Mouse (Mus musculus) heart, postnatal 36 days (tissue): ENCODE measurements around the gene Gm10024. TPM values are rescaled to one million over a fixed set of nuclear protein-coding genes. Genes with fewer than 3 reads are reported as not detected.
"Not testable (repeated sequence)": the region's sequence is repeated elsewhere in the genome, so short reads cannot be mapped to it uniquely, and the experiment has no call there.

Experiments used
- DNase-seq, 2 experiments: peaks; one replicate each; pipeline ENCODE4 v3.0.0; 2021 to 2022
- intact Hi-C: fragments of 180-260 bp; cut with DNase I; formaldehyde crosslinking; loops from one replicate; pipeline ENCODE4 v1.15.1; 2025
- total RNA-seq, 2 experiments: library from RNA; stranded (reverse); gene quantifications; 2 replicates each; pipeline ENCODE4 v1.2.3; 2021

Gene Gm10024
- total RNA-seq = not detected

DNA sequence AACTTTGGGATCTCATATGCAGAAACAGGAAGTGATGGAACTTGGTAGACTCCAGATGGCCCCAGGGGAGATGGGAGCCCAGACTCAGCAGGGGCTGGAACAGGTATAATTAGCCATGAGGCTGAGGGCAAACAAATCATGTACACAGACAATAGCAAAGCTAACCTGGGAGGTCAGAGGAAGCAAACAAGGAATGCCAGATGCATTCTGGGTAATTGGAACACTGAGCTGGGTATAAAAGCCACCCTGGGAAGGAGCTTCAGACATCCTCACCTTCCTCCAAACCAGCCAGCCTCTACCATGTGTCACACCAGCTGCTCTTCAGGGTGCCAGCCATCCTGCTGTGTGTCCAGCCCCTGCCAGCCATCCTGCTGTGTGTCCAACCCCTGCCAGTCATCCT is at the start of gene Gm10024:
Gm10024 (plus strand) TSS at position 301 of the 400 bp plus-strand sequence.
- intact Hi-C loops = loop anchor here (5.0 kb wide), 1 partner anchor 166 kb away; no protein-coding TSS in a partner anchor
- DNase-seq = not testable (repeated sequence)

DNA sequence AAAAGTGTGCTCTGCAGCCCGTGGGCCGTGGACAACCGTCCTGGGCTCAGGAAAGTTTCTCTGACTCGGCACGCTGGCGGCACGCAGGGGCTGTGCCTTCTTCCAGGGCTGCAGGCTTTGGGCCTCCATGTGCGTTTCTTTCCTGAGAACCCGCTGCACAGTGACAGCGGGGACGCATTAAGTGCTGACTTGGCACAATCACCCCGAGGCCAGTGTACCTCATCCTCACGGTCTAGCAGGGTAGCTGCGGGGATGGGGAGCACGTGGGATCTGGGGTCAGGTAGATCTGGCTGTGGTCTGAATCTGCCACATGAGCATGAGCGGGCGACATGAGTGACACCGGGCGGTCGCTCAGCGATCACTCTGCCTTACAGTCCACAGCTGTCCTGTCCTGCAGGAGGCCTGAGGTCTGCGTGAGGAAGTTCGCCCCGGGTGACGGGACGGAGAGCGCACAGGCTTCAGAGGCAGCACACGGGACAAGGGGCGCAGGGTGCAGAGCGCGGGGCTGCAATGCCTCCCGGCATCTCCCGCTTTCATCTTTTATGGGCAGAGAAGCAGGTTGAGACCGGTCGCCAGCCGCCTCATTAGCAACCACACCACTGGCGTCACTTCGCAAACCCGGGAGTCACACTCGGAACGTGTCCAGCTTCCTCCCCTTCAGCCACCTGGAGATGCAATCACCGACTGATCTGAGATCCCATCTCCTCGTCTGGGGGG is 47.1 kb upstream of the Gm10024 start:
- intact Hi-C loops = no loop called here
- DNase-seq = no peak

DNA sequence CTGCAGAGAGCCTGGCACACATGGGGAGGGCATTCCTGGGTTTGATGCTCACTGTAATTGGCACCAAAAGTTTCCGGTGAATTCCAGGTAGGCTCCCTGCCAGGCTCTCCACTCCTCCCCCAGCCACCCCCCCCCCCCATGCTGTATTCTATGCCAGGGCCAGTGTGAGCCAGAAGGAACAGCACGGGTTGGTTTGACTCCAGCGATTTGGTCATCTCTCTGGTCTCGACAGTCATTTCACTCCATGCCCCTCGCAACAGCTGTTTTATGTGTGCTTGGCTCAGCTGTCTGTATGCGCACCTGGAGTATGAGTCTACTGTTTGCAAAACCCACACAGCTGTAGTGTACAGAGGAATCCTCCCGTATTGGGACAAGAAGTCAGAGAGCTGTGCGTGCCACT is 44.9 kb upstream of the Gm10024 start:
- intact Hi-C loops = no loop called here
- DNase-seq = no peak

DNA sequence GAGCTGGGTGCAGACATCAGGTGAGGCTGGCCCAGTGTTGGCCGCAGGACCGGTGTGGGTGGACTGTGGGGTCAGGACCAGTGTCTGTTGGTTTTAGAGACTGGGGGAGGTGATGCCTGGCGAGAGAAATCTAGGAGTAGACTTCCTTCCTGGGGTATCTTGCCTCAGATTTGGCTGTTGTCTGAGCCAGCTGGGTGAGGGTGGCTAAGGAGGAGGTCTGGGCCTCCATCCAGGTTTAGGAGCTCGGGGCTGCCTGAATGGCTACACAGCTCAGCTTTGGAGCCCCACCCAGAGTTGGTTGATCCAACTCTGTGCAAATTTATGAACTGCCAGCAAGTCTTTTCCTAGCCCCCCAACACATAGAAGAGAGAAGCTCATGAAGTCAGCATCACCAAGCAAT is 43.9 kb upstream of the Gm10024 start:
- intact Hi-C loops = no loop called here
- no peak for DNase-seq

DNA sequence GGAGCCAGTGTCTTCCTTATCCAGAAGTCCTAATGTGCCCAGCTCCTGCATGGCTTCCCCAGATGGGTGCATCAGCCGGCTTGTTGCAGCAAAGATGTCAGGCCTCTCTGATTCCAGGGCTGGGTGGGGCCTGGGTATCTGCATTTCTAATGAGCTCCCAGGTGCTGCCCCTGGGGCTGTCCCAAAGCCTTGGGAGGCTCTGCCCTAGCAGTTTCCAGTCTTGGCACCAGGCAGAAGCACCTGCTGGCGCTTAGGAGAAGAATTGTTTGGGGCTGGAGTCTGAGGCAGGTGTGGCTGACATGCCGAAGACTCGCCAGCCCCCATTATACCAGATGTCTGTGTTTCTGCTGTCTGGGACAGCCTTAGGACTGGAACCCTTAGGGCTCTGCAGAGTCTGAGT is 40.5 kb upstream of the Gm10024 start:
- no peak for DNase-seq
- intact Hi-C loops = no loop called here

DNA sequence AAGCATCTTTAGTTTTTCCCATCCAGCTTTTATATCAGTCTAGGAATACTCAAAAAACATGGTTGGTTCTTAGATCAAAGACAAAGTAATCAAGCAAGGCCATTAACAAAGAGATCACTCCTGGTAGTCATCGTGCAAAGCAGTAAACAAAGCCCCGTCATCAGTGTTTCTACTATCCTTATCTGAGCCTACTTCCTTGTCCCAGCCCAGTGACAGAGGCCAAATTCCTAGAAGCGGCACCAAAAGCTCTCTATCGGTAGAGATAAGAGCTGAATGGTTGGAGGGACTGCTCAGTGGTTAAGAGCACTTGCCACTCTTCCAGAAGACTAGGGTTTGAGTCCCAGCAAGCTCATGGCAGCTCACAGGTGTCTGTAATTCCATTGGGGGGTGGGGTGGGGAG is 39.7 kb upstream of the Gm10024 start:
- no peak for DNase-seq

DNA sequence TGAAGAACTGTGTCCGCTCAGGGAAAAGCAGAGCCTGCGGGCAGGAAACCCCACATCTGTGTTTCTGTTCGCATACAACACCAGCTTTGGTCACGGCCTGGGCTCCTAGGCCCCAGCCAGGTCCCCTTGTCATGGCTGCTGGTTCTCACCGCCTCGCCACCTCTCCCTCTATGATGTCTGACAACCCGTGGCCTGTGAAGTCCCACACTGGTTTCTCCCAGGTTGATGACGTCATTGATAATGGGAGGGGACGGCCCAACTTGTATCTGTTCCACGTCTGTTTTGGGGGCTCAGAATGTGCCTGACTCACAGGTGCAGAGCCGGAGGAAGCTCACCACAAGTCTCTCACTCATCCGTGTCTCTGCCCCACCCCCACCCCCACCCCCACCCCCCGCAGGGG is 37.5 kb upstream of the Gm10024 start:
- no peak for DNase-seq
- intact Hi-C loops = no loop called here

More for the DNA sequence above, 39.7 kb upstream of the Gm10024 start:
- intact Hi-C loops = no loop called here

DNA sequence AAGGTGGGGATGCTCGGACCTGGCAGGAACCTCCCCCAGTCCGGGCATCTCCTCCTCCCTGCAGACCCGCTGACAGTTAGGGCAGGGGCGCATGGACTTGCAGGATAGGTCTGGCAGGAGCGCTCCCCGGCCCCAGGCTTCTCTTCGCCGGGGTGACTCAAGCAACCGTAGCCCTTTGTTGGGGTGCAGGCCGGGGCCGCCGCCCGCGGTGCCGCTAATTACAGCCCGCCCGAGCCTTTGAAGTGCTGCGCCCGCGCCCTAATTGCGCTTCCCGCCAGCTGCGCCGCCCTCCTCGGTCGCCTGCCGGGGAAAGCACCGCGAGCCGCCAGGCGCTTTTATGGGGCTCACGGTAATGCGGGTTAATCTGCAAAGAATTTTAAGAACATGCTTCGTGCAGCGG is 33.7 kb upstream of the Gm10024 start:
- intact Hi-C loops = no loop called here

DNA sequence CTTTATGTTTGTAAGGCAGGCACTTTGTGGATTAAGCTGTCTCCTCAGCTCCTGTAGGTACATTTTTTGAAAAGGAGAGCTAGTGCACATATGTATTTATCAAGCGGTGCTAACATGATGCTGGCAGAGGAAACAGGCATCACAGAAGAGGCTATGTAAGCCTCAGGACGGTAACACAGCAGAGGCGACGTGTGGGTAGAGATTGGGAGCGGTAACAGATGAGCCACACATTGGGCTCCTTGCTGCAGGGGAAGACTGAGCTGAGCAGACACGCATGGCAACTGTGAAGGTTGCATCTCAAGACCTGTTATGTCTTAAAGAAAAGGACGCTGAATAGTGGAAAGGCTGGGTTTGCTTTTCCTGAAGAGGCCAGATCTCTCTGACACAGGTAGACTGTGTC is 28.3 kb upstream of the Gm10024 start:
- no peak for DNase-seq
- intact Hi-C loops = no loop called here

More for the DNA sequence above, 33.7 kb upstream of the Gm10024 start:
- DNase-seq = no peak

DNA sequence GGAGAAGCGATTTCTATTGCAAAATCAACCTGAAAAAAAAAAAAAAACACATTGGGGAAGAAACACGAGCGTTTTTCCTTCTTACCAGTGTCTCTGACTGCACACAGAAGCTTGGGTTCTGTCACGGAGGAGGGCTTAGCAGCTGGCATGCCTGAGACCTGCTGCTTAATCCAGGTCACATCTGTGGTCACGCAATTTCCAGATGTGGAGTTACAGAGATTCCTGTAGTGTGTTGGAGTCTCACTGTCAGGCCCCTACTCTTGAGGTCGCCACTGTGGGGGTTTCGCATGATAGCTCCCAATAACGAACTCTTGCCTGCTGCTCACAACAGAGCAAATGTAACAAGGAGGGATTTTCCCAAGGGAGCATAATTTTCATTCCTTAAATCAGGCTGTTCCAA is 27.1 kb upstream of the Gm10024 start:
- DNase-seq = no peak
- intact Hi-C loops = no loop called here

DNA sequence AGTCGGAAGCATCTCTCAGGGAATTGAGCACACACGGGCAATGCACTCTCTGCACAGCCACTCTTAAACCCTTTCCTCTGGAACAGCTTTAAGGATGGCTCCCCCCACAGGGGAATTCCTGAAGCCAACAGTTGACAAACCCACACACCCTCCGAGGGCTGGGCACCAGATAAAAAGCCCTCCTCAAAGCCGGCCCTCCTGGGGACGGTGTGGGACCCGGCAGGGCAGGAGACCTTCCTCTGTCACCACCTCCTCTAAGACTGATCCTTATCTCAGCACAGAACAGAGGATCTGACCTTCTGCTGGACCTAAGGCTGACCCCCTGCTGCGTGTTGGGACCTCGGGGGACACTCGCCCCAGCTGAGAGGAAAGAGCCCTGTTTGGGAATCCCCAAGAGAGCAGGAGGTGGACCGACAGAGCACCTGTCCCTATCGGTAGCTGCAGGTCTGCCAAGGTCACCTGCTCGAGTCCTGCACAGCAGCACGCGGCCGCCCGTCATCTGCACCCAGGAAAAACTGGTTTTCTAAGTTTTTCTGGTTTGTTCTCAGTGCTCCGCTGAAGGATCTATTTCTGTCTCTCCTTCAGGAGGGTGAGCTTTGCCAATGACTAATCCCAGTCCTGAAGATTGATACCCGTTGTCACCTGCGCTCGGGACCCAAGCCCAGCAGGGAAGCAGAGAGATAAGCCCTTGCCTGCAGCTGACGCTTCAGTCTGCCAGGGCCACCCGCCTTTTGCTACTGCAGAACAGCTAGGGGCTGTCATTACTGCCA is 25.2 kb upstream of the Gm10024 start, which contains the start of gene Tspear:
Tspear (plus strand) TSS at position 675 of the 770 bp plus-strand sequence.
- DNase-seq = no peak
- intact Hi-C loops = no loop called here

DNA sequence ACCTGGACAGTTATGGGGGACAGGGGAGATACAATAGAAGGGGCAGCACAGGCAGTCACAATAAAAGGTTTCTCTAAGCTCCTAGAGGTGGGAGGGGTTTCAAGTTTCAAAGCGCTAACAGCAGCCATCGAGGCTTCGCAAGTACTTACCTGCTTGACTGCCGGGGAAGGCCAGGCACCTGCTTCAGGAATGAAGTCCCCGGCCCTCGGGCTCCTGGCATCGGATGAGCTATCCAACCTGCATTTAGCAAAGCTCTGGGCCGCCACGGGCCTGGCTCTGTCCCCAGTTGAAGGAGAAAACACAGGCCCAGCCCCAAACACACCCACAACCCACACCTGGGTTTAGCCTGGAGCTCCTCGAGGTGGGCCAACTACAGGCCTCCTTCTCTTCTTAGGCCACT is 24.2 kb upstream of the Gm10024 start:
- intact Hi-C loops = no loop called here
- no peak for DNase-seq

DNA sequence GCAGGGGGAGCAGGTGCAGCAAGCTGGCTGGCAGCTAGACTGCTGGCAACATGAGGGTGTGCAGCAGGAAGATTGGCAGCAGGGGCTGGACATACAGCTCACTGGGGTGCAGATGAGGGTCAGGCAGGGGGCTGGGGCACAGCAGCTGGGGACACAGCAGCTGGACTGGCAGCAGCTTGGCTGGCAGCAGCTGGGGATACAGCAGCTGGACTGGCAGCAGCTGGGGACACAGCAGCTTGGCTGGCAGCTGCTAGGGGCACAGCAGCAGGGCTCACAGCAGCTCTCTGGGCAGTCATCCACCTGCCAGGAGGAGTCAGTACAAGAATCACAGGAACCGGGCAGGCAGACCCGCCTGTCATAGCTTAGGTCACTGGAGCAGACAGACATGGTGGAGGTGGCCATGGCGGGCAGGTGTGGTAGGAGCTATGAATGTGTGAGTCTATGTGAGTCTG is 20.9 kb upstream of the Gm10024 start, which contains the start of gene Gm19402:
Gm19402 (minus strand) TSS at position 402 of the 452 bp plus-strand sequence.
- intact Hi-C loops, DNase-seq: not testable (repeated sequence)

DNA sequence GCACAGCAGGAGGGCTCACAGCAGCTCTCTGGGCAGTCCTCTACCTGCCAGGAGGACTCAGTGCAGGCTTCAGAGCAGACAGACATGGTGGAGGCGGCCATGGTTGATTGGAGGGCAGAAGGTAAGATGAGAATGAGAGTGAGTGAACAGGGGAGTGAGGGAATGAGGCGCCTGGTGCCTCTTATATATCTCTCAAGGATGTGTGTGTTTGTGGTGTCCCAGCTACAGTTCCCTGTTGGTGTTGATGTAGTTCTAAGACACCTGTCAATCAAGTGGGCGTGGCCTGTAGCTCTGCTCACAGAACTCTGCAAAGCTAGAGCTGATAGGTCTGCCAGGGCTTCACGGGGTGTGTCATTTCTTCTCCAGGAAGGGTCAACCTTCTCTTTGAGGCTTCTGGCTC is 14.1 kb upstream of the Gm10024 start, which contains the start of gene Gm9508:
Gm9508 (minus strand) TSS at position 101 of the 400 bp plus-strand sequence.
- no peak for DNase-seq
- intact Hi-C loops = no loop called here

DNA sequence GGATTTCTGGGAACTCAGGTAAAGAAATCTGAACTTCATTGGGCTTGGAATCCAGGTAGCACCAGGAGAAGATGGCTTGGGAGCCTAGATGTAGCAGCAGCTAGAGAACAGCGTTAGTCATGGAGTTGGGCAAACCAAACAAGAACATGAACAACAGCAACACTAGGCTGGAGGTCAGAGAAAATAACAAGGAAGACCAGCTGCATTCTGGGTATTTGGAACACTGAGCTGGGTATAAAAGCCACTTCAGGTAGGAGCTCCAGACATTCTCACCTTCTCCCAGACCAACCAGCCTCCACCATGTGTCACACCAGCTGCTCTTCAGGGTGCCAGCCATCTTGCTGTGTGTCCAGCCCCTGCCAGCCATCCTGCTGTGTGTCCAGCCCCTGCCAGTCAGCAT is 4.9 kb upstream of the Gm10024 start, which contains the start of gene Gm10272:
Gm10272 (plus strand) TSS at position 301 of the 400 bp plus-strand sequence.
- intact Hi-C loops = no loop called here
- DNase-seq = no peak

DNA sequence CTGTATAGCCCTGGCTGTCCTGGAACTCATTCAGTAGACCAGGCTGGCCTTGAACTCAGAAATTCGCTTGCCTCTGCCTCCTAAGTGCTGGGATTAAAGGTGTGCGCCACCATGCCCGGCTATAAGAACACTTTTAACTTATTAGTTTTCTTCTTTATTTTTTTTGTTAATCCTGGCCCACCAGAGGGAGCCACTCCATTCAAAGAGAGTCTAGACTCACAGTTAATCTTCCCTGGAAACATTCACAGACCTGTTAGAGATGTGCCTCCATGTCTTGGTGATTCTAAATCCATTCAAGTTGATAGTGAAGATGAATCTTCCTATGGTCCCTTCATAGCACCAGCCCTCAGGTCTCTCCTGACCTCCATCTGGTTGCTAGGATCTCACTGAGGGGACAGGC is 1.4 kb upstream of the Gm10024 start:
- intact Hi-C loops = loop anchor here (5.0 kb wide), 1 partner anchor 167 kb away; no protein-coding TSS in a partner anchor
- no peak for DNase-seq

DNA sequence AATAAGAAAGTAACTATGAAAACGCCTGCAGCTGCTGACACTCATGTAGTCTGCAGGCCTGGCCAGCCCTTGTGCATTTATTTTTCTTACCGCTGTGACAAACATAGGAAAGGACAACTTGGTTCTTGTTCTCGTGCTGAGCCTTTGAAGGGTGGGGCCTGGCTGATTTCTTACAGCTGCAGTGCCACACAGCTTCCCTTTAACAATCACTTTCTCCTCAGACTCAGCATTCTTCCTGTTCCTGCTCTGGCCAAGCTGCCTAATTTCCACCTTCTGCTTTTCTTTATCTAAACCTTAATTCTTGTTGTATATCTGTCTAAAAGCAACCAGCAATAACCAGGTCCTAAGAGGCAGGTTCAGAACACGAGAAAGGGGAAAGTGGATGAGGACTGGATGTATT is 2.5 kb downstream of the Gm10024 start:
- peak in 1 of 2 experiments; percentile 2 for DNase-seq
- intact Hi-C loops = loop anchor here (5.0 kb wide), 1 partner anchor 164 kb away; no protein-coding TSS in a partner anchor

DNA sequence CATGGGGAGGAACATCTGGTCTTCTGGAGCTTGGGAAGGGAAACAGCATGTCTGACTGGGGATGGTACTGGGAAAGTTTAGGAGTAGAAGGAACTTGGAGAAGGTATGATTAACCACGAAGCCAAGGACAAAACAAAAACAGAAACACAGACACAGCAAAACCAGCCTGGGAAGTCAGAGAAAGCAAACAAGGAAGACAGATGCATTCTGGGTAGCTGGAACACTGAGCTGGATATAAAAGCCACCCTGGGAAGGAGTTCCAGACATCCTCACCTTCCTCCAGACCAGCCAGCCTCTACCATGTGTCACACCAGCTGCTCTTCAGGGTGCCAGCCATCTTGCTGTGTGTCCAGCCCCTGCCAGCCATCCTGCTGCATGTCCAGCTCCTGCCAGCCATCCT is 4.2 kb downstream of the Gm10024 start, which contains the start of gene Gm10142:
Gm10142 (plus strand) TSS at position 301 of the 400 bp plus-strand sequence.
- no peak for DNase-seq
- intact Hi-C loops = no loop called here

DNA sequence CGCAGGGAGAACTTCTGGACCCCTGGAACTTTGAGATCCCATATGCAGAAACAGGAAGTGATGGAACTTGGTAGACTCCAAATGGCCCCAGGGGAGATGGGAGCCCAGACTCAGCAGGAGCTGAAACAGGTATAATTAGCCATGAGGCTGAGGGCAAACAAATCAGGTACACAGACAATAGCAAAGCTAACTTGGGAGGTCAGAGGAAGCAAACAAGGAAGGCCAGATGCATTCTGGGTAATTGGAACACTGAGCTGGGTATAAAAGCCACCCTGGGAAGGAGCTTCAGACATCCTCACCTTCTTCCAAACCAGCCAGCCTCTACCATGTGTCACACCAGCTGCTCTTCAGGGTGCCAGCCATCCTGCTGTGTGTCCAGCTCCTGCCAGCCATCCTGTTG is 9.0 kb downstream of the Gm10024 start, which contains the start of gene Krtap12-1:
Krtap12-1 (plus strand) TSS at position 301 of the 400 bp plus-strand sequence.
- intact Hi-C loops, DNase-seq: not testable (repeated sequence)

DNA sequence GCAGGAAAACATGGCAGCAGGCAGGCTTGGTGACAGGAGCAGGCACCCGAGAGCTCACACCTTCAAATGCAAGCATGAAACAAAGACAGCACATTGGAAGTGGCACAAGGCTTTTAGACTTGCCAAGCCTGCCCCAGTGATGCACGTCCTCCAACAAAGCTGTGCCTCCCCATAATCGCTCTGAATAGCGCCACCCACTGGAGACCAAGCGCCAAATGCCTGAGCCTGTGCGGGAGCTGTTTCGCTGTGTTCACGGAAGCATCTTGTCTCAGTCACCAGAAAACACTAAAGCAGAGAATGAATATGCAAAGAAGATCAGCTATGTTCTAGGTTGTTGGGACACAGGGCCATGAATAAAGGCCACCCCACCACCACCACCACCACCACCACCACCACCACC is 13.6 kb downstream of the Gm10024 start:
- intact Hi-C loops = no loop called here
- DNase-seq = no peak

DNA sequence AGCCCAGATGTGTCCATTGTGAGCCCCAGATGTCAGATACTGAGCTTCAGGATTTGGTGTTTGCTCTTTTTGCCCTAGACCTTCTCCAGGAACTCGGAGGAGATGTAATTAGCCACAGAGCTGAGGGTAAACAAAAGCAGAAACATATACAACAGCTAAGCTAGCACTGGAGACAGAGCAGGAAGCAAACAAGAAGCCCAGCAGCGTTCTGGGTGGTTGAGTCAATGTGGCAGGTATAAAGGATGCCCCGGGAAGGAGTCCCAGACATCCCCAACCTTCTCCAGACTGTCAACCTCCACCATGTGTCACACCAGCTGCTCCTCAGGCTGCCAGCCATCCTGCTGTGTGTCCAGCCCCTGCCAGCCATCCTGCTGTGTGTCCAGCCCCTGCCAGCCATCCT is 14.9 kb downstream of the Gm10024 start, which contains the start of gene Gm10100:
Gm10100 (plus strand) TSS at position 301 of the 400 bp plus-strand sequence.
- no peak for DNase-seq
- intact Hi-C loops = no loop called here
